Mouse (Mus musculus): ENCODE measurements around the gene Rfx2. TPM values are rescaled to one million over a fixed set of nuclear protein-coding genes. Genes with fewer than 3 reads are reported as not detected.

The Rfx2 gene
- 1 to 10 TPM; 5.5 to 5.7 TPM for total RNA-seq (2021)
- long read RNA-seq, experiment 1, partial matches to known transcripts, result 2 of 6 reads
- long read RNA-seq, experiment 1, other reads (novel, unspliced or antisense), result 1 of 6 reads
- long read RNA-seq, experiment 2, partial matches to known transcripts, result 0 of 1 reads
- long read RNA-seq, experiment 2, other reads (novel, unspliced or antisense), result 1 of 1 reads

DNA sequence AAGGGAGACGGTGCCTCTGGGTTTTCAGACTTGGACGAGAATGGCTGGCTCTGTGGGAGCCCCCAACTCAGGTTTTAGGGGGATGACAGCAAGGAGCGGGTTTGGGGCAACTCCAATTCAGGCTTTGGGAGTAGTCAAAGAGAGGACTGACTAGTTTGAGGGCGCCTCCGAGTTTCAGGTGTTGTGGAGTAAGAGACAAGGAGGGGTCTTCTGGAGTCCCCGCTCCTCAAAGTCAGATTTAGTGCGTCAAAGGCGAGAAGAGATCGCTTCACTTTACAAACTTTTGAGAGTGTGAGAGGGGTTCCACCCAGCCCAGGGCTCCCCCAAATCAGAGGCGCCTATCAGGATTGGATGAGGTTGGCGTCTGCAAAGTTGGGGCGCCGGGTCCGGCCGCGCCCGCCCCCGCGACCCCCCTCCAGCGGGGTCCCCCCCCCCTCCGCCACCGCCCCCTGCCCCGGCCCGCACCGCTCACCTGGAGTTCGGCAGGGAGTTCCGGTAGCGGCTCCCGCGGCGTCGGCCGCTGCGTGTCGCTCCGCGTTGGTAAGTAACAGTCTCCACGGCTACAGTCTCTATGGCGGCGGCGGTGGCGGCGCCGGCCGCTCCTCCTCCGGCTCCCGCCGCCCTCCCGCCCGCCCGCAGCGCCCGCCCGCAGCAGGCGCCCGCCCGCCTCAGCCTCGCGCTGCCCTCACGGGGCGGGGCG is at the start of gene Rfx2:
Rfx2 (minus strand) TSS at position 603 of the 700 bp plus-strand sequence.
- DNase-seq, result no peak

DNA sequence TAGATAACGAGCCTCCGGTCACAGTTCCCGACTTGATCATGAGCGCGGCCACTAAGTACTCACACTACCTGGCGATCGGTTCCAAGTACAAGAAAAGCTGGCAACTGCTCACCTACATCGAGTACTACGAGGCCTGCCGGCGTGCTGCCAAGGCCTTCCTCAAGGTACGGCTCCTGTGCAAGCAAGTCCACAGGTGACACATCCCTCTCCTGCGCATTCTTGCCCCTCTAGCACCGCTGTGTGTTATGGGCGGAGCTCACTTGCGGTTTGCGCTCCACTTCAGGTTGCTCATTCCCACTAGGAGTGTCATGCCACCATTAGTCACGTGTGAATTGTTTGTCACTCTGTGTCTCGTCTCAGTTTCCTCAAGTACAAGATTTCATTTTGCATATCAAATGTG is 46.6 kb upstream of the Rfx2 start:
- no peak for DNase-seq

DNA sequence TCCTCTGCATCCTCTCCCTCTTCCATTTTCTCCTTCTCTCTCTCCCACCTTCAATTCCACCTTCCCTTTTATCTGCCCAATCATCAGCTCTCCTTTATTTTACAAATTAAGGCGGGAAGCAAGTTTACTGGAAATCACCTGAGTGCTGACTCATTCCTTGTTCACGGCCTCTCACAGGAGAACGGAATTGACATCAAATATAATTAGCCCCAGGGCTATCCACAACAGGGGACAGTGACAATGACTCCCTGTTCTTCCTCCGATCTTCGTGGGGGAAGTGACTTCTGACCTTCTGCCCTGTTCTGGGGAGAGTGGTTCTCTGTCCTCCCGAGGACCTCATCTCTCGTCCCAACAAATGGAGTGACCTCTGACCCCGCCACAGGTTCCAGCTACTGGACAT is 46.2 kb upstream of the Rfx2 start:
- no peak for DNase-seq

DNA sequence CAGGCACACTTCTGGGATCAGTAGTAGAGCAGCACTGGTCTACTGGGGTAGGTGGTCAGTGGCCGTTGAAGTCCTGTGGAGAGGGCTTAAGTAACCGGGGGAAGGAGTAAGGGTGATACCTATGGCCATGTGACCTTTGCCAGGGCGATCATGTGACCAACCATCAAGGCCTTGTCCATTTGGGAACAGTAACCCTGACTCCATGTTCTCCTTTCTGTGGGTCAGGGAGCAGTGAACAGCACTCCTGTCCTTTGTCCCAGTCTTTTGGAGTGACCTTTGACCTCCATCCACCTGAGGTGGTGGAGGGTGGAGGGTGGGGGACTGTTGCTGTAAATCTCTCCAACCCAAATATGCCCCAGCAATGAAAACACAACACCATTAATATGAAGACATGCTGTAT is 45.7 kb upstream of the Rfx2 start:
- no peak for DNase-seq

DNA sequence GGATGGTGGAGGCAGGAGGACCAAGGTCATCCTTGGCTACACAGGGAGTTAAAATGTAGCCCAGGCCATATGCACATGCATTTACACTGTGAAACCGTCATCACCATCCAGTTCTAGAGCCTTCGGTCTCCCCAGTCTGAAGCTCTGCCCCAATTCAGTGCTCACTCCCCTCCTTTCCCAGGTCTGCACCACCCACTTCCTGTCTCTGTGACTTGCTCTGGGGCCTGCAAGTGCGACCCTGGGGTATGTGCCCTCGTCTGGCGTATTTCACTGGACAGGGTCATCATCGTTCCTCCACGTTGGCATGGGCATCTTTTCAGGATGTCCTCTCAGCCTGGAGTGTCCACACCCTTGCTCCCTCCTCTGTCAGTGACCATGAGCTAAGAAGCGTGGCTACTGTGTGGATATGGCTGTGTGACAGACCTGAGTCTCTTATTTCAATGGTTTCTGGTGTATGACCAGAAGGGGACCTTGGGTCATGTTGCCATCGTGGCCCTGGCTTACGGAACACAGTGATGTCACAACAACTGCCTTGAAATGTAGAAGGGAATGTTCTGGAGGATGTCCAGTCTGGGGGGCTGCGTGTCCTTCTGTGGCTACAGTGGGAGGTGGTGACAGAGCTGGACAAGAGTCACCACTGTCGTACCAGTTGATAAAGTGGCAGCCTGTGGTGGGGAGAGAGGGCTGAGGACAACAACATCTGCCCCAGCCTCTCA is 44.3 kb upstream of the Rfx2 start, which contains the start of gene 1700061G19Rik:
1700061G19Rik (plus strand) TSS at position 542 of the 716 bp plus-strand sequence.
- peak; percentile 50 for DNase-seq

DNA sequence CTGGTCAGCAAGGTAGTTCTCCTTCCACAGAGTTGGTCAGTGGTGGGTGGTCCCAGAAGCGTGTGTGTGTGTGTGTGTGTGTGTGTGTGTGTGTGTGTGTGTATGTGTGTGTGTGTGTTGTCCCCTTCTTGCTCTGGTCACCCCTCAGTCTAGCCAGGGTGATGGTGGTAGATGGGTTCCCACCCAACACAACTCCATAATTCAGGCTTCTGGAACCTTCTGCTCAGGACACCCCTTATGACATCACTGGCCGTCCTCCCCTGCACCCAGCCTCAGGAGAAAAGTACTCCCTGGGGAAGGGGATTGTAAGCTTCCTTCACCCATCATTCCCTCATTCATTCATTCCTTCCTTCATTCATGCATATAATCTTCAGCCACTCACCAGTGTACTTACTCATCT is 43.4 kb upstream of the Rfx2 start, which contains the start of gene Acsbg2:
Acsbg2 (minus strand) TSS at position 211 of the 400 bp plus-strand sequence.
- DNase-seq, result no peak

DNA sequence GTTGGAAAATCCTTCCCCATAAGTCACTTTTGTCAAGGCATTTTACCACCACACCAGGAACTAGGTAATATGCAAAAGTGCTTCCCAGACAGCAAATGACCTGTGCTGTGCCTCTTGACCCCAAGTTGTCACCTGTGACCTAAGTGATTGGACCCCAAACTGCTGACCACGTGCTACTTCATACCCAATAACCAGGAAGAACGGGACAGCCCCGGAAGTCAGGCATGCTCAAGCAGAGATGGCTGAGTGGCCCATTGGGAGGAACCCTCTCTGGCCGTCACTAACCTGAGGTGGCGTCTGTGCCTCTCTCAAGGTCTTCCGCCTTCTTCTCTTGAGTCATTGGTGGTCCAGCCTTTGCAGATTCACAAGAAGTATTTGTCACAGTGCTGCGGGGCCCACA is 41.7 kb upstream of the Rfx2 start:
- DNase-seq, result no peak

DNA sequence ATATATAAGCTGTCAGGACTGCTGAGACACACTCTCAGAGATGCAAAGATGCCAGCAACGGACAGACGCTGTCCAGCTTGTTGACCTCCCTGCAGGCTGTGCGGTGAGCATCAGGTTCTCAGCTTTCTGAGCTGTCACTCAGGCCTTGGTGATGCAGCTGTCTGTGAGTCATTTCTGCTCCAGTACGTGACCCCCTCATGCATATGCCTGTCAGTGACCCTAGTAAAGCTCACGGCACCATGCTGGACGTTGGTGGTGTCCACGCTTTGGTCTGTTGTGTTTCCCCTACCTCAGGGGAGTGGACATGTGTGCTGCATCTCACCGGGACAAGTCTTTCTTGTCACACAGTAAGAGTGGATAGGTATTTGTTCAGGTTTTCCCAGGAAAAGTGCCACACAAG is 41.0 kb upstream of the Rfx2 start:
- no peak for DNase-seq

DNA sequence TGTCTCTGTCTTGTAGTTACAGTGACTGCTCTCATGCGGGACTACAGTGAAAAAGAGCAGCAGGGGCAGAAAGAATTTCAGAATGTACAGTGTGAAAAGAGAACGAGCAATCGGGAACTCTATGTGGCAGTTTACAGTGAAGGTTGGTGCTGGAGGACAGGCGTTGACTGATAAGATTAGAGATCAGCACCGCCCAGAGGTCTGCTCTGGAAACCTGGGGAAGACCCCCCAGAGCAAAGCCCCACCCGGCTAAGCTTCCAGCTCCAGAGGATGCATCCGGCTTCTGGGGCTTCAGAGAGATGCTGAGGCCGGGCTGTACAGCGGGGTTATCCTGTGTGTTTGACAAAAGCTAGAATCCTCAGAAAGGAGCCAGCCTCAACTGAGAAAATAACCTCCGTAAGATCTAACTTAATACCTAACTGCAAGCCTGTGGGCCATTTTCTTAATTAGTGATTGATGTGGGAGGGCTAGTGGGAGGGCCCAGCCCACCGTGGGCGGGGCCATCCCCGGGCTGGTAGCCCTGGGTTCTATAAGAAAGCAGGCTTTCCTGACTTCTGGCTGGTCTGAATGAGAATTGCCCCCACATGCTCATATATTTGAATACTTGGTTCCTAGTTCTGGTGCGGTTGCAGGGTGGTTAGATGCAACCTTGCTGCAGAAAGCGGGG is 39.6 kb upstream of the Rfx2 start:
- DNase-seq, result no peak

DNA sequence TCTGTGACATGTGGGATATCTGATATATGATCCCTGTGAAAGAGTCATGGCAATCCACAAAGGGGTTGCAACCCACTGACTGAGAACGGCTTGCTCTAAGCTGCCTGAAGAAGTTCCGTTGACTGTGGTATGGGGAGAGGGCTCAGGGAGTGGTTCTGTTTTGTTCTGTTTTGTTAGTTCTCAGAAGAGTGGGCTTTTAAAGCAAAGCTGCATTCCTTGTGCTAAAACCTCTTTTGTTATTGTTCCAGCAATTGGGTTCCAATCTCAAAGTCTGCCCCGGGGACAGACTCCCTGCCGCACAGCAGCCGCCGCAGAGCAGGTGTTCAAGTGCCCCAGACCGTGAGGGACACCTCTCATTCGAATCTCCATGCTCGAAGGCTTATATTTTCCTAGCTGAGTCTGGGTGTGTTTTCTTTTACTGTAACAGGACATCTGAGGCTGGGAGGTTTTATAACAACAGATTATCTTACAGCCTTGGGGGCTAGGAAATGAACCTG is 38.7 kb upstream of the Rfx2 start:
- no peak for DNase-seq

DNA sequence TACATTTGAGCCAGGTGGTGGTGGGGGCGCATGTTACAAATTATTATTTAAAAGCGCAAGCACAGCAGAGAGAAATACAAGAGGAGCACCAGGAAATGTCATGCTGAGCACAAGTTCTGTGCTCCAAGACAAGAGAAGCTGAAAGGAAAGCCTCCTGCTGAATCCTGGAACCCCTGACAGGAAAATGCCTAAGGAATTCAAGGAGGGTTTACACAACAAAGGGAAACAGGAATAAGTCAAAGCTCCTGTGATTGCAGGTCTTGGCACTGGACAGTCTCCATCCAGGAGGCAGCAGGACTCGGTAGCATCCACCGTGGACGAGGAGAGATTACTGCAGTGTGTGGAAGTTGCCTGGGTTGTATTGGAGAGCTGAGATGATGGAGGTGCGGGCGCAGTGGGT is 35.3 kb upstream of the Rfx2 start:
- no peak for DNase-seq

DNA sequence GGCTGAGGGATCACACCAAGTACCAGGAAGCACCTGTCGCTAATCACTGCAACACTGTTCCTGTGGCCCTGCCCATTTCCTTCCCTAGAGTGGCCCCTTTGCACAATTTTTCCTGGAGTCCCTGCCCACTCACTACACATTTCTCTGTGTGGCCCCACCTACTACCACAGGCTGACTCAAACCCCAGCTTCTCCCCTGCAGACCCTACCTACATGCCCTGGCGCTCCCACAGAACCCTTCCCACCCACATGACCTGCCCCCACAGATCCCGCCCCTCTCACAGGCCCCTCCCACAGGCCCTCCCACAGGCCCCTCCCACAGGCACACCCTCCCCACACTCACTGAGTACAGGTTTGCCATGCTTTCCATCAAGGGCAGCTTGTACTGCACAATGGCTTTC is 30.4 kb upstream of the Rfx2 start:
- no peak for DNase-seq

DNA sequence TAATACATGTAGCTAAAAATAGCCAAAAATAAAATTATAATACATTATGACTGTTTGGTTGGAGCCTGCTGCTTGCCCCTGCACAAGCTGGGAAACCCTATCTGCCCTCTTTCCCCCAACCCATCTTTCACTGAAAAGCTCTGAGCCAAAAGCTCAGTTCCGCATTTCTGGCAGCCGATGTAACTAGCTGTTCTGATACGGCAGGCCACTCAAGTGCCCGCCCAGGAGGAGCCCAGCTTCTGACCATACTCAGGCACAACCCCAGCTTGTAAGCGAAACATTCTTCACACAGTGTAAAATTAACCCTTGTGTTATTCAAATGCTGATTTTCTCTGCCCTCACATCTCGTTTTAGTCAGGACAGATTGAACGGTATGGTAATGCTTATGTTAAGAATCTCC is 28.1 kb upstream of the Rfx2 start:
- DNase-seq, result no peak

DNA sequence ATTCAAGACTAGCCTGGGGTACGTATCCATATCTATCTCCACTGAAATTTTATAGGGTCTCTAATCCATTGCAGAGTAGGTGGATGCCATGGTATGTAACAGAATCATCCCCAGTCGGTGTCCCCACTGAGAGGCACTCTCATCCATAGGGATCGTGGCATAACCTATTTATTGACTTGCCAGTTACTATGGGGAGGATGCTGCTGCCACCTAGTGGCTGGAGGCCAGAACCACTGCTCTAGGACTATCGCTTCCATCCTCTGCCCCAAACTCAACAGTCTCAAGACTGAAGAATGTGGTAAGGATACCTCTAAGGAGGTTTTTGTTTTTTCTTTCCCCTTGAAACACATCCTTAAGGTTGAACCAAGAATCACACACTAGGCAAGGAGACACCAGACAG is 27.4 kb upstream of the Rfx2 start:
- DNase-seq, result peak; percentile 81

DNA sequence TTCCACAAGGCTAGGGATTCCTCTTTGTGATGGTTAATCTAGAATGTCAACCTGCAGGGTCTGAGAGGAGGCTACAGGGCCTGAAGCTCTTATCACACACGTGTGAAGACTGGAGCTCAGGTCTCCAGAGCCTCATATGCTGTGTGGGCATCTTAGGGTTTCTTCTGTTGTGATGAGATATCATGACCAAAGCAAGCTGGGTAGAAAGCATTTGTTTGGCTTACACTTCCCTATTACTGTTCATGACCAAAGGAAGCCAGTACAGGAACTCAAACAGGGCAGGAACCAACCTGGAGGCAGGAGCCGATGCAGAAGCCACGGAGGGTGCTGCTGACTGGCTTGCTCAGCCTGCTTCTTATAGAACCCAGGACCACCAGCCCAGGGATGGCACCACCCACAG is 24.6 kb upstream of the Rfx2 start:
- DNase-seq, result no peak

DNA sequence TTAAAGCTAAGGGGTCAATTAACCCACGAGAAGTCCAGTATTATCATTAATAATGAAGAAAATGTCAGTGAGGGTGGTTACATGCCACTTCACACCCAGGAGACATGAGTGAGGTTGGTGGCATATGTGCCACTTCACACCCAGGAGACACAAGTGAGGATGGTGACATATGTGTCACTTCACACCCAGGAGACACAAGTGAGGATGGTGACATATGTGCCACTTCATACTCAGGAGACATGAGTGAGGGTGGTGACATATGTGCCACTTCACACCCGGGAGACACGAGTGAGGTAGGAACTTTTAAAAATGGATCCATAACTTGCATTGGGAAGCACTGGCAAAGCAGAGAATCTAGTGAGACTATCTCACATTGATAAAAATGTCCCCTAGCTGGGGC is 20.4 kb upstream of the Rfx2 start:
- no peak for DNase-seq

DNA sequence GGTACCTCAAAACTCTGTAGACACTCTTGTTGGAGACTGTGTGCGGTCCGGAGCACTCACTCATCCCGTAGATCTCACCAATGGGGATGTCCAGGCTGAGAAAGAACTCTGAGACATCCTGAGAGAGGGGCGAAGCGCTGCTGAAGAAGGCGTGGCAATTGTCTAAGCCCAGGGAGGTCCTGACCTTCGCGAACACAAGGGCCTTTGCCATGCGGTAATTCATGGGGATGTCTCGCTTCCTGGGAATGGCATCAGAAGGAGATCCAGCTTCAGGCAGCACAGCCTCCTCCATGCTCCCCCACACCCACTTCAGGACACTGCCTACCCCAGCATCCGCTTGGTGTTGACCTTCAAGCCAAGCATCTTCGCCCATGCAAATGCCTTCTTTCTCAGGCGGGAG is 18.9 kb upstream of the Rfx2 start:
- DNase-seq, result no peak

DNA sequence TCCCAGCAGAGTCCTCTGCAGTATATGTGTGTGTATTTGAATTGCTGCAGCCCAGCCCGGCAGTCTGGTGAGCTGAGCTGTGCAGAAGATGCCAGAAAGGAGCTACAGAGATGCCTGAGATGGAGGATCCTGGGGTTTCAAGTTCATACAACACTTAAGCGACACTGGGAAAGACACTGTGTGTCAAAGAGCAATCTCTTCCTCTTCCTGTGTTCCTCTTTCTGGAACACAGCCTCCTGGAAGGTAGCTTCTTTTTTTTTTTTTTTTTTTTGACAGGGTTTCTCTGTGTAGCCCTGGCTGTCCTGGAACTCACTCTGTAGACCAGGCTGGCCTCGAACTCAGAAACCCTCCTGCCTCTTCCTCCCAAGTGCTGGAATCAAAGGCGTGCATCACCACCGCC is 18.0 kb upstream of the Rfx2 start:
- no peak for DNase-seq

DNA sequence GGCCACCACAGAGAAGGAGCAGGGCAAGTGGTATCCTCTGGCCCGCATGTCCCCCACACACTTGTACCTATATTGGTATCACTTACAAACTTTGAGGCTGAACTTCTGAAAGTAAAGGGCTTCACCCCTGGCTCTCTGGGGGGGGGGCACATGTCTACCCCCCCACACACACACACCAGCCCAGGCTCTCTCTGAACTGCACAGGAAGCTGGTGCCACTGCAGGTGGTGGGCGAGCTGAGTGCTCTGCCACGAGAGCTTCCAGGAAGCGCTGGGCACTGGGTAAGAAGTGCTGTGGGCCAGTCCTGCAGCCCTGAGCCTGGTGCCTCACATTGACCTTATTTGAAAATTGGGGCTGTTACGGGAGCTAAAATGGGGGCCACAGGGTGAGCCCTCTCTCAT is 12.9 kb upstream of the Rfx2 start:
- no peak for DNase-seq

DNA sequence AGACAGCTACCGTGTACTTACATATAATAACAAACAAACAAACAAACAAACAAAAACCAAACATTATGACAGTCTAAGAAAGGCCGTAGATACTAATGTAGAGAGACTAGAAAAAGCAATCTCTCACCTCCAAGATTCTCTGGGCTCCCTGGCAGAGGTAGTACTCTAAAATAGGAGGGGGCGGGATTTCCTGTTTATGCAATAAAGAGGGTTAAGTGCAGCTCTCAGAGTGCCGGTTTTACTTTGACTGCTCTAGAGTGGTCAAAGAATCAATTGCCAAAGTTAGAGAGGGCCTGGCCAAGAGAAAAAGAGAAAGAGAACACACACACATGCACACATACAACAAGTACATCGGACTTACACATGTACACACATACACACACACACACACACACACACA is 11.4 kb upstream of the Rfx2 start:
- no peak for DNase-seq

DNA sequence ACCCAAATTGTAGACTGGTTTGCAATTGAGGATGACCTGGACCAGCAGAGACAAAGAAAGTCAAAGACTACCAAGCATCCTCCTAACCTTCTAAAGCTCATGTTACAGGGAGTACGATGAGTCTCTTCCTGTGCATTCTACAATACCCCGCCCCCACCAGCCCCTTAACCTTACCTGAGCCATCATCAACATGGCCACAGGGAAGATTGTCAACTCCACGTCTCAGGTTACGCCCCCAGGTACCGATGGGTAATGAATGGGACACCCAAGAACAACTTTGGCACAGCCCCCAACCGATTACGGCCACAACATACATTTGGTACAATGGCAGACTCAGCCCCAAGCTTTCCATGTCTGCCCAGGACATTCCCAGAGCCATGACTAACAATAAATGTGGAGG is 9.7 kb upstream of the Rfx2 start:
- DNase-seq, result no peak

DNA sequence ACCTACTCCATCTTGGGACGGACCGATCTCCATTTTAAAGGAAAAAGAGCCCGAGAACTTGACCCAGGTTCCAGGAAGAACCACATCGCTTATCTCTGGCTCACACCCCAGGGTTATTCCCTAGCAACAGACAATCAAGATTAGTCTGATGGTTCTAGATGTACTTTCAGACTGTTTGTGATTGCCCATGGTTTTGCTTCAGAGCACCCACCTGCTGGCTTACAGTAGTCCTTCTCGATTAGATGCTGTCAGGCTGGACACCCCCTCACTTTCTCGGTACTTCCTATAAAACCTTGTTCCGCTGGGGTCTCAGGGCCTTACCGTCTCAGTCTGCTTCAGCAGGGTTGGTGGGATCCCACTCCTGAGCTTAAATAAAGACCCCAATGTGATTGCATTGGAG is 5.5 kb upstream of the Rfx2 start:
- DNase-seq, result no peak

DNA sequence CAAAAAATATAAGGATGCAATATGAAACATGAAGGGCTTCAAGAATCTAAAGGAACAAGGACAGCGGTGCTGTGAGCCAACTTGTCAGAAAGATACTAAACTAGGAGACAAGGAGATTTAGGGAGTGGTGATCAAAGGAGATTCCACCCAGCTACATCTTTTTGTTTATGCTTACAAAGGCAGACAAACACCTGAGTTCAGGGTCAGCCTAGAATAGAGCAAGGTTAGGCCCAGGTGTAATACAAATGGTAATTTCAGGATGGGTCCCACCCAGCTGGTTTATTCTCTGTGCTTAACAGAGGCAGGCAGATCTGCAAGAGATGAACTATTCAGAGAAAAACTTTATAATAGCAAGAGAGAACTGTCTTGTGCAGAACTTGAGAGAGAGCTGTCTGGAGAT is 2.6 kb upstream of the Rfx2 start:
- no peak for DNase-seq
